Mouse (Mus musculus) kidney, postnatal 0 days (tissue): ENCODE results near the gene Gpr3. TPM values are rescaled to one million over a fixed set of nuclear protein-coding genes. Genes with fewer than 3 reads are reported as not detected.

Source experiments
- ATAC-seq: fragments of 200-750 bp; cut with Nextera tagmentation; replicated peaks from 2 replicates; pipeline ENCODE4 v1.8.0; 2017; ENCODE audit warnings: low read depth, moderate number of reproducible peaks, moderate TSS enrichment, moderate library complexity; ENCODE audit not compliant: low FRiP score
- DNase-seq: peaks from one replicate; pipeline ENCODE4 v3.0.0-alpha.2; 2016; ENCODE audit warnings: low spot score
- H3K27ac ChIP-seq: fragments of 300-500 bp; sonication (generic); 2 replicates; pipeline ENCODE4 v1.5.1; 2014; ENCODE audit warnings: mild to moderate bottlenecking
- H3K27me3 ChIP-seq: fragments of 300-500 bp; sonication (generic); 2 replicates; pipeline ENCODE4 v1.6.1; 2014; ENCODE audit warnings: low read length, mixed read lengths; ENCODE audit not compliant: insufficient read depth
- H3K36me3 ChIP-seq: fragments of 300-500 bp; sonication (generic); 2 replicates; pipeline ENCODE4 v1.6.1; 2014; ENCODE audit warnings: low read length, mixed read lengths; ENCODE audit not compliant: insufficient read depth
- H3K4me1 ChIP-seq: fragments of 300-500 bp; sonication (generic); replicated peaks from 2 replicates; pipeline ENCODE4 v1.6.1; 2014; ENCODE audit warnings: antibody characterized with exemption, low read length, mixed read lengths; ENCODE audit not compliant: insufficient read depth
- H3K4me2 ChIP-seq: fragments of 300-500 bp; sonication (generic); 2 replicates; pipeline ENCODE4 v1.6.1; 2014; ENCODE audit warnings: mild to moderate bottlenecking, low read length, moderate library complexity, mixed read lengths
- H3K4me3 ChIP-seq: fragments of 300-500 bp; sonication (generic); replicated peaks from 2 replicates; pipeline ENCODE4 v1.5.1; 2014; ENCODE audit warnings: low read depth, low read length
- H3K9ac ChIP-seq: fragments of 300-500 bp; sonication (generic); 2 replicates; pipeline ENCODE4 v1.6.1; 2014; ENCODE audit warnings: low read depth, low read length
- H3K9me3 ChIP-seq: fragments of 300-500 bp; sonication (generic); replicated peaks from 2 replicates; pipeline ENCODE4 v1.6.1; 2016; ENCODE audit warnings: low read length, inconsistent platforms, mixed read lengths
- CTCF ChIP-seq: IDR thresholded peaks from 2 replicates; pipeline ENCODE4 v1.5.1; 2016; ENCODE audit warnings: antibody characterized with exemption, low read depth, mild to moderate bottlenecking, moderate library complexity
- WGBS: fragments of 180-500 bp; shearing (Covaris S2); extraction: QIAGEN DNeasy Blood & Tissue Kit; methylation state at CpG from one replicate; pipeline ENCODE4 v1.1.7; 2014; 5-methylcytosine and 5-hydroxymethylcytosine counted together
- polyA plus RNA-seq: library from polyadenylated mRNA; unstranded; fragments of >200 nt; fragmentation: Nextera tagmentation; extraction: Ambion mirVana; gene quantifications from 2 replicates; pipeline ENCODE4 v1.2.1, GENCODE M21; 2015

The Gpr3 gene
- polyA plus RNA-seq, 1 experiment from 2014 or later = 0.54 TPM

- no peak overlapping the region for H3K27ac ChIP-seq
- no peak overlapping the region for H3K4me3 ChIP-seq
- WGBS = 38% methylated on average over 8 of the region's 8 CpGs
- no peak overlapping the region for H3K4me2 ChIP-seq
- no peaks in the 10 kb centered on the region for H3K36me3 ChIP-seq
- H3K4me1 ChIP-seq = peaks cover 4% of the 10 kb centered on the region; the same call in 1 of the 2 replicates
- H3K9me3 ChIP-seq = no peaks in the 10 kb centered on the region
- no peak for DNase-seq
- no peaks in the 10 kb centered on the region for H3K27me3 ChIP-seq
- no peak for TF ChIP-seq CTCF
- no peak overlapping the region for H3K9ac ChIP-seq
- ATAC-seq = peak; percentile 60
Measured at GRCm38 (mm10) chr4:133227636-133228035, 15.3 kb upstream of the Gpr3 start.

- 59% methylated on average over 10 of the region's 10 CpGs for WGBS
- H3K27ac ChIP-seq = no peak overlapping the region
- TF ChIP-seq CTCF = no peak
- H3K9ac ChIP-seq = no peak overlapping the region
- no peak overlapping the region for H3K4me3 ChIP-seq
- ATAC-seq (no peak), DNase-seq (no peak)
- H3K4me1 ChIP-seq = peaks cover 5% of the 10 kb centered on the region; the same call in 1 of the 2 replicates
- no peaks in the 10 kb centered on the region for H3K9me3 ChIP-seq
- no peaks in the 10 kb centered on the region for H3K27me3 ChIP-seq
- H3K4me2 ChIP-seq = no peak overlapping the region
- no peaks in the 10 kb centered on the region for H3K36me3 ChIP-seq
Measured at GRCm38 (mm10) chr4:133226073-133226472, 13.7 kb upstream of the Gpr3 start.

- Histone ChIP-seq H3K27ac (no peak overlapping the region), H3K9me3 (no peaks in the 10 kb centered on the region), H3K27me3 (no peaks in the 10 kb centered on the region), H3K36me3 (no peaks in the 10 kb centered on the region), H3K4me1 (peaks cover 5% of the 10 kb centered on the region; the same call in 1 of the 2 replicates), H3K4me2 (no peak overlapping the region), H3K4me3 (no peak overlapping the region), H3K9ac (no peak overlapping the region)
- no peak for TF ChIP-seq CTCF
- 69% methylated on average over 5 of the region's 5 CpGs for WGBS
- ATAC-seq (no peak), DNase-seq (no peak)
Measured at GRCm38 (mm10) chr4:133223875-133224274, 11.5 kb upstream of the Gpr3 start.

DNA sequence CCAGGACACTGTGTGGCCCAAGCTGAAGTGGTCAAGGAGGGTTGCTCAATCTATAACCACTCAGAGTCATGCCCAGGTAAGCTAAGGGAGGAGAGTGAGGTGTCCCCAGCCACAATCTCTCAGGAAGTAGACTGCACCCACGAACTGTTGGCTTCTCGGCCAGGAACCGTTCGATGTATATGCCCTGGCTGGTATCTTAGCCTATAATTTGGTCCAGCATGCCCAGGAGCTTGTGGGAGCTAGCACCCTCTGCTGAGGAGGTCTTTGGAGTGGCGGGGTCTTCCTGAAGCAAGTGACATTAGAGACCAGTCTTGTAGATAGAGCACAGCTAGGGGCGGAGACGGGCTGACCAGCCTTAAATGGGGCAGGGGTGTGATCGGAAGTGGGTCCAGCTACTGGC lies 9.4 kb upstream of the Gpr3 start:
- no peaks in the 10 kb centered on the region for H3K27me3 ChIP-seq
- H3K9ac ChIP-seq = no peak overlapping the region
- TF ChIP-seq CTCF = no peak
- no peaks in the 10 kb centered on the region for H3K36me3 ChIP-seq
- no peaks in the 10 kb centered on the region for H3K9me3 ChIP-seq
- no peak overlapping the region for H3K27ac ChIP-seq
- H3K4me3 ChIP-seq = no peak overlapping the region
- ATAC-seq = no peak
- 82% methylated on average over 8 of the region's 8 CpGs for WGBS
- H3K4me2 ChIP-seq = no peak overlapping the region
- DNase-seq = no peak
- peaks cover 5% of the 10 kb centered on the region; the same call in 1 of the 2 replicates for H3K4me1 ChIP-seq

- 3% methylated on average over 25 of the region's 25 CpGs for WGBS
- peak overlapping the region; percentile 27; the same call in 1 of the 2 replicates for H3K27ac ChIP-seq
- ATAC-seq = peak; percentile 62; the same call in 1 of the 2 replicates
Measured at GRCm38 (mm10) chr4:133220656-133221055, 8.3 kb upstream of the Gpr3 start.

GRCm38 (mm10) chr4:133218745-133219144 lies 6.4 kb upstream of the Gpr3 start:
- H3K4me3 ChIP-seq = no peak overlapping the region
- WGBS = 88% methylated on average over 3 of the region's 3 CpGs
- ATAC-seq = no peak
- H3K4me2 ChIP-seq = no peak overlapping the region
- H3K27me3 ChIP-seq = no peaks in the 10 kb centered on the region
- peaks cover 5% of the 10 kb centered on the region; the same call in 1 of the 2 replicates for H3K4me1 ChIP-seq
- DNase-seq = no peak
- no peaks in the 10 kb centered on the region for H3K9me3 ChIP-seq
- H3K9ac ChIP-seq = no peak overlapping the region
- H3K36me3 ChIP-seq = no peaks in the 10 kb centered on the region
- TF ChIP-seq CTCF = no peak
- no peak overlapping the region for H3K27ac ChIP-seq

More at GRCm38 (mm10) chr4:133220656-133221055, 8.3 kb upstream of the Gpr3 start:
- H3K4me3 ChIP-seq = peak overlapping the region; percentile 30
- TF ChIP-seq CTCF = no peak
- no peak for DNase-seq
- H3K4me2 ChIP-seq = peak overlapping the region; percentile 58
- peaks cover 5% of the 10 kb centered on the region; the same call in 1 of the 2 replicates for H3K4me1 ChIP-seq
- H3K9ac ChIP-seq = peak overlapping the region; percentile 53
- no peaks in the 10 kb centered on the region for H3K36me3 ChIP-seq
- no peaks in the 10 kb centered on the region for H3K9me3 ChIP-seq
- no peaks in the 10 kb centered on the region for H3K27me3 ChIP-seq

DNA sequence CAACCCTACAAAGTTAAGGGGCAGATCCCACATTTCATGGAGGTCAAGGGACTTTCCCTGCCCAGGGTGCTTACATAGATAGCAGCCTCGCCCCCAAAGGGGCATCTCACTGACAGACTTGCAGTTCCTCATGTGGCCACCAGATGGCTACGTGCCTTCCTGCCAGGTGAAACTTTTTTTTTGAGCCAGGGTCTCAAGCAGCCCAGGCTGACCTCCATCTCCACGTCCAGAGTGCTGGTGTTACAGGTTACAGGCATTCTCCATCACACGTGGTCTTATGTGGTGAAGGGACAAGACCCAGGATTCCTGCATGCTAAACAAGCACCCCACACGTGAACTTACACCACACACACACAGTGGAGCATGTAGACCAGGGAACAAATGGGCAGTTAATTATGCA lies 5.3 kb upstream of the Gpr3 start:
- Histone ChIP-seq H3K36me3 (no peaks in the 10 kb centered on the region), H3K4me2 (no peak overlapping the region), H3K9me3 (no peaks in the 10 kb centered on the region), H3K9ac (no peak overlapping the region), H3K27me3 (no peaks in the 10 kb centered on the region), H3K4me3 (no peak overlapping the region), H3K27ac (no peak overlapping the region), H3K4me1 (peaks cover 4% of the 10 kb centered on the region)
- ATAC-seq = no peak
- WGBS = 2% methylated on average over 5 of the region's 5 CpGs
- TF ChIP-seq CTCF = peak; percentile 87
- peak; percentile 78 for DNase-seq
